Mouse (Mus musculus) lung, postnatal 25 days (tissue): ENCODE results near the gene Nkain2.
"Not testable (repeated sequence)": the region's sequence is repeated elsewhere in the genome, so short reads cannot be mapped to it uniquely, and the experiment has no call there.

Source experiments
- DNase-seq: peaks from one replicate; pipeline ENCODE4 v3.0.0; 2022; ENCODE audit warnings: low spot score

The Nkain2 gene

DNA sequence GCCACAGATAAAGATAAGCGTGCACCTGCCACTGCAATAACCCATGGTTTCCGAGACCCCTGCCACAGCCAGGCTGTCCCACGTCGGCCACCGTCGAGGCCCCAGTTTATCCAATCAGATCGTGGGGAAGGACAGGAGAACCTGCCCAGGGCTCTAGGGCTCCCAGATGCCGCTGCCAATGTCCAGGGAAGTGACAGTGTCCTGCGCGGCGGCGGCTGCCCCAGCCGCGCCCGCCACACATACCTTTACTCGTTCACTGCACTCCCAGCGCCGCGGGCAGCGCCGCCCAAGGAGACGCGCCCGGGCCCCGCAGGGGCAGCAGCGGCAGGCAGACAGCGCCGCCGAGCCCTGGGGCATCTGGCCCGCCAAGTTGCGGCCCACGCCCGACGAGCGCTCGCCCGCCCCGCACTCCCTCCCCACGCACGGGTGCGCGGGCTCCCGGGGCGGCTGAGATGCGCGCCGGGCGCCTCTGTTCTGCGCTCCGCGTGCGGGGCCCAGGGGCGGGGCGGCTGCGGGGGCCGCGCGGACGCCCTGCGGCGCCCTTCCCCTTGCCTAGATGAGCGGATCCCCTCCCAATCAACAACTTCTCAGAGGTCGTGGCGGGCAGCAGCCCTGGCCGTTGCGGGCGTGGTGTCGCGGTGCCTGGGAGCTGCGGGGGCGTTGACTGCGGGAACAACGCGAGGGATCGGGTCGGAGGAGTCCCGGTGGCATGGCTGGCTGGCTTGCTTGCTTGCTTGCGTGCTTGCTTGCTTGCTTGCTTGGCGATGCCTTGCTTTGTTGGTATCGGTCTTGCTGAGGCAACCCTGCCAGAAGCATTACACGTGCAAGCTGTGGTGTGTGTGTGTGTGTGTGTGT lies at the start of gene Nkain2:
Gene Nkain2, minus strand, starts transcription at position 811 of the 855 bp plus-strand sequence.
- DNase-seq, result no peak

GRCm38 (mm10) chr10:32939853-32940252 lies 49.6 kb upstream of the Nkain2 start:
- DNase-seq, result no peak

DNA sequence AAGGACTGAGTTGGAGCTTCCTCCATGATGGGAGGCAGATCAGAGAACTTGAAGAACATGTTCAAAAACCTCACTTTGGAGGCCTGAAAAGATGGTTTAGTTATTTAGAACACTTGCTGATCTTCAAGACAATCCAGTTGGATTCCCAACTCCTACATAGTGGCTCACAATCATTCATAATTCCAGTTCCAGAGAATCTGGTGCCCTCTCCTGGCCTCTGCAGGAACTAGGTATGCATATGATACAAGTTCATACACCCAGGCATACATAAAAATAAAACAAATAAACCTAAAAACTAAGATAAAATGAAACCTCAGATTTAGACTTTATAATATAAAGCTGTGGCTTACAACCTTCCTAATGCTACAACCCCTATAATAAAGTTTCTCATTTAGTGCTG lies 4.8 kb upstream of the Nkain2 start:
- no peak for DNase-seq

DNA sequence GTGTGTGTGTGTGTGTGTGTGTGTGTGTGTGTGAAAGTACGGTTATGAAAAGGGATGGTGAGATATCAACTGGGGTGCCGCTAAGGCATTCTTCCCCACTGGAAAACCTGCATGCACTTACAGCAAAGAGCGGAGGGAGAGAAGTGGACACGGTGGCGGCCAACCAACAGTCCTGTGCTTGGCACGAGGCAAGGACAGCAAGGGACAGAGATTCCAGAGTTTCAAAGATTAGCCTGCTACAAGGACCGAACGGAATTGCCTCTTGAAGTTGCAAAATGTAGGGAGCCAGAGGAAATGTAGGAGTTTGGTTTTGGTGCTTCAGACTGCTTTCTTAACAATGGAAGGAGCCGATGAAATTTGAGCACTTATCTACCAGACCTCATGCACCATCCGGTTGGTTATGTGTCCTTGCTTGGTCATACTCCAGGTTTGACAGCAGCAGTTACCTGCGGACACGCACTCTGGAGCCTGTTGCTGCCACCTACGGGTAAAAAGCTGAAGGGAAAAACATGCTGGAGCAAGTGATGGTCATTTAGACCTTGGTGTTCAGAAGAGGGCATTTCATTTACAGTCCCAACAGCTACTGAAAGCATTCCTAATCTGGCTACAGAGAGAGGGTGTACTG lies 357 bp upstream of the Nkain2 start:
- DNase-seq, result peak; percentile 2

DNA sequence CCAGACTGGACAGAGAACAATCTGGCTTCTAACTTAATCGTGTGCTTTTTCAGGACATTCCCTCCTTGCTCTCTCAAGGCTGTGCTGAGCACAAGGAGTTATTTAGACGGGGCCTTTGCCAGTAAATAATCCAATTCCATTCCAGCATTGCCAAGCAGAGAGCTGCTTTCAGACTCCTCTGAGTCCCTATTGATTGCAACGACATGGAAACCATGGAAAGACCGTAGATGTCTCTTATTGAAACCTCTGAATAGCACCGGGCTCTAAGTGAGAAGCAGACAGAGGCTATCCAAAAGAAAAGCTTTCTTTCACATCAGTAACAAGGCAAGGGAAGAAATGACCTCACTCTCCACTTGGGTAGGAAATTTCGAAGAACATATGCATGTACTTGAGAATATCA lies 8.3 kb downstream of the Nkain2 start:
- no peak for DNase-seq

GRCm38 (mm10) chr10:32870691-32871406 lies 19.4 kb downstream of the Nkain2 start:
- DNase-seq, result no peak

DNA sequence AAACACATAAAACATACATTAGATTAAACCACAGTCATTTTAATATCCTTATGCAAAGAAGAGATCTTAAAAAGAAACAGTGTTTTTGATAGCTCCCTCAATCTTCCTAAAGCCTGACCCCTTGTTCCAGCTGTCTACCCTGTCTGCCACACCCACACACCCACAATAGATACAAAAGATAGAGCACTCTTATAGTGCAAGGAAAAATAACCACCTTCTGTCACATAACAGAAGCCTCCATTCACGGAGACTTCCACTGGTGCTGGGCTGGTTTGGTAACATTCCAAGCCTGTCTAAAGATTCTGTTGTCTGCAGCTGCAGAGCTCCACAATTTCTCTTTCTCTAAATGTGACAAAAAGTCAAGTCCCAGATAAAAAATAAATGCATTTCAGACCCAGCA lies 20.7 kb downstream of the Nkain2 start:
- DNase-seq, result no peak

- DNase-seq, result no peak
Measured at GRCm38 (mm10) chr10:32815210-32815883, 74.9 kb downstream of the Nkain2 start.

DNA sequence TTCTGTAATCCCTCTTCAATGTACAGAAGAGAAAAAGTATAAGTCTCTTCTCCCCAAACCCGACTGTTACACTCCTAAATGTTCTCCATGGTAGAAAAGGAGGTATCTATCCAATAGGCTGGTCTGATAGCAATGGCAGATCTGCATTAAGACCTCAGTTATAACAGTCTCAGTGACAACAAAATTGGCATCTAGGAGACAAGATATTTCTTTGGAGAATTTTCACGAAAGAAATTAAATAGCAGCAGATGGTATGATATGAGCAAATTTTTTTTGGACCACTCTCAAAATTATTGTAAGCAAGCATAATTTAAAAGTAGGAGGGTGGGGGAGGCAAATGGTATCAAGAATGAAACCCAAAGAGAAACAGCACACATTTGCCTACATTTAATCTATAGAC lies 94.0 kb downstream of the Nkain2 start:
- DNase-seq, result no peak

DNA sequence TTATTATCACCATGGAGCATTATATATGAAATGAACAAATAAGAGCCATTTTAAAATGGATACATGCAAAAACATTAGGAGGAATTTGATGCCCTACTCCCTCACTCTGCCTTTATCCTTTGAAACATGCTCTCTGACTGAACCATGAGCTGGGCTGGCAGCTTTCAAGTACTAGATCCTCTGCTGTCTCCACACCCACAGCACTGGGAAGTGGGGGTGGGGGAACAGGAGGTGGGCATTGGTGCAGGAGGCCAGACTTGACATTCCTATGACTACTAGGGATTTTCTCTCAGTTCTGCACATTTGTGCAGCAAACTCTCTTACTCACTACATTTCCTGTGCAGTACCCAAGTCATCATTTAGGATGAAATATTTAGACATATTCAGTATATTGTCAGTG lies 99.7 kb downstream of the Nkain2 start:
- DNase-seq, result no peak

DNA sequence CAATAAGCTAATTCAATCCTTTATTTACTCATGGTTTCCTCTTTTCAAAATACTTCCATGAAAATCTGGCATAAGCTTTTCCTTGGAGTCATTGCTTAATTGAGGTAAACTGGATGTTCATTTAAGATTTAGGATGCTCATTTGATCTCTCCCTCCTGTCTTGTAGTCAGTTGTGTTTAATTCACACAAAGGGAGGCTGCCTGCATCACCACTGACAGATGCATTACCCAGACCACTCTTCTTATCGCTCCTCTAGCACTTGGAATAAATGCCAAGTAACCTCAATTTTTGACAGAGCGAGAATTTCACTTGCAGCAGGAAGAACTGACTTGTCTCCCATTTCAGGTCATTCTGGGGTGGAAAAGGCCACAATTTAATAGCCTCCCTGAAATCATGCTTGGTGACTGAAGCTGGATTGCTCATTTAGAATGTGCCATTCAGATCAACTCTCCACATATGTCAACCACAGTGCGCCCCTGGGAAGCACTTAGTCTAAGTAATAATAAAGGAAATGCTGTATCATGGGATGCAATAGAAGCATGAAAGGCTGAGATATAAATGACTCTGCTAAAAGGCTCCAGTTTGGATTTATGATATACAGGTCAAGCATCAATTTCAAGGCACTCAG lies 107.4 kb downstream of the Nkain2 start:
- DNase-seq, result no peak

GRCm38 (mm10) chr10:32738989-32739388 lies 151.3 kb downstream of the Nkain2 start:
- no peak for DNase-seq

- DNase-seq, result not testable (repeated sequence)
Measured at GRCm38 (mm10) chr10:32706579-32706978, 183.7 kb downstream of the Nkain2 start.

DNA sequence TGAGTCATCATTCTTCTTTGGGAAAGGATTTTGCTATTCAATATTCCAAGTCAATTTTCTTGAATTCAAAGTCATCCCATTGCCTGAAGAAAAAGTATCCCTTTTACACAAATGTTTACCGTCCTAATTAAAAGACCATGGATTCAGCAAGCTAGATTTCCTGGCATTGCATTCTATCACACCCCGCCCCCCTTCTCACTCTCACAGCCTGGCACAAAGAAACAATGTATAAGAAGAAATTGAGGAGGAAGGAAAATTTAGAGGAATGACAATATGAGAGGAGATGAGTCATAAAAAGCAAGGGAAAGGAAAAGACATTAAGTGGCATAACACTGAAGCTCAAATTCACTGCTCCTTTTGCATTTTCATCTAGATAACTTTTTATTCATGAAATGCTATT lies 193.6 kb downstream of the Nkain2 start:
- no peak for DNase-seq

DNA sequence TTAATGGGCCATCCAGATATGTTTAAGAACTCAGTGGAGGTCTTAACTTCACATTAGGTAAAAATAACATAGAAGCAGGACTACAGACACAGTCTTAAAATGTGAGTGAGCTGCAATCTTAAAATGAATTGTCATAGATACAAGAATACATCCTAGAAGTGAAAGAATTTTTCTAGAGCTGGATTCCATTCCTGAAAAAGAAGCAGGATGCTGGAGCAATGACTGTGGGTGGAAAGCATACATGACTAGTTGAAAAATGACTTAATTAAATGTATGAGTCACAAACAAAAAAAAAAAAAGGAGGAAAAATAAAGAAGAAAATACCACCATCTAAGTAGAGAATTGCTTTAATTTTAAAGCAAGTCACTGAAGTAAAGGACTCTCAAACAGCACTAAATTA lies 205.7 kb downstream of the Nkain2 start:
- no peak for DNase-seq

GRCm38 (mm10) chr10:32640256-32640655 lies 250.0 kb downstream of the Nkain2 start:
- DNase-seq, result no peak

GRCm38 (mm10) chr10:32639173-32639572 lies 251.1 kb downstream of the Nkain2 start:
- DNase-seq, result no peak

DNA sequence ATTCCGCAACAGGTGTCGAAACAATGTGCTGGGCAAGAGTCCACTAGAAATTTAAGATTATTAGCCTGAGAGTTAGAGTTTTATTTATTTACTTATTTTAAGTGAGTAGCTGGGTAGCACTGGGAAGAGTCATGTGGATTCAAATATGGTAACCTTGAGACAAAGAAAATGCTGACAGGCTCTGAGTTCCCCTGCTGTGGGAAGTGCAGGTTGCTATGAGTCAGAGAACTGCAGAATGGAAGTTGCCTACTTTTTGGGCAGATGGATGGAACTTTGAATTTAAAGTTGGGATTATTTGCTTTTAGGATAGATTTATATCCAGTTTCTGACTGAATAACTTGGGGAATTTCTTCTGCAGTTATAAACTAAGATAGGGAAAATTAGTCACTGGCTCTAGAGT lies 259.2 kb downstream of the Nkain2 start:
- DNase-seq, result no peak

DNA sequence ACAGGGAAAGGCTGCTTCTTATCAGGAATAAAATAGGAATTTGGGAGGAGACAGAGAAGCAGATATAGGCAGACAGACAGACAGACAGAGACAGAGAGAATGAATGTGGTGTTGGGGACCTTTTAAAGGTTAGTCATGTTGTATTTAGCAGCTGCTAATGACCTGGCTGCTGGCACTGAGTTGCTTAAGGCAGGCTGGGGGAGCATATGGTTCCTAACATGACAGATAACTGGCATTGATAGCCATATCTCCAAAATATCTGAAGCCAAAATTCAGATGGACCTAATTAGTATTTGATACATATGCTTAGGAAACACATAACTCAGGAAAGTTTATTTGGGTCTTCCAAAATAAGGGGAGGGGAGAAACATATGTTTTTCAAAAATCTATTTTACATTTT lies 285.8 kb downstream of the Nkain2 start:
- no peak for DNase-seq

DNA sequence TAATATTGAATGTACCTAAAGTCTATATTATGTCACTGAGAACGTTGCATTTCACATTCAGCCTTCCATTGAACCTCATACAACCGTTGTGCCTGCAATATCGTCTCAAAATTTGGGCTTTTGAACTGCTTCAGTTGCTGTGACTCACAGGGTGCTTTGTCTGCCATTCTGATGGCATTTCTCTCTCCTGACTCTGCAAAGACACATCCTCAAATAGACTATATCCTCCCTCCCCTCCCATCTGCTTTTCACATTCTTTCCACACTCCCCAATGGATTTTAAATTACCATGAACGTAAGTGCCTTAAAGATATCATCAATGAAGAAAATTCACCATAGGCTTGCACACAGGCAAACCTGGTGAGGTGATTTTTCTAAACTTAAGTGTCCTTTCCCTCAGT lies 287.5 kb downstream of the Nkain2 start:
- DNase-seq, result no peak

DNA sequence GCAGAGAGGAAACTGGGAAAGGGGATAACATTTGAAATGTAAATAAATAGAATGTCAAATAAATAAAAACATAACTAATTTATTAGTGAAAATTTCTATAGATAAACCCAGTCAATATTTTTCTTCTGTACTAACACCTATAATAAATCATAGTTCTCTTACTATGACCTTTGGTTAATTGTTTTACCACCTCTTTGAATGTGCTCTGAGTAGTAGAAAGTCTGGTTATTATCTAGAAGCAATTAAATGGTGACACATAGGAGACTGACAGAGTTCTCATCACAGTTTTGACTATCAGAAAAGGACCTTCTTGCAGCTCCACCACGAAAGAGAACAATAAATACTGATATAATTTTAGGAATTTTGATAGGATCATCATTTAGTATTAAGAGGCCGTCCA lies 295.3 kb downstream of the Nkain2 start:
- no peak for DNase-seq

DNA sequence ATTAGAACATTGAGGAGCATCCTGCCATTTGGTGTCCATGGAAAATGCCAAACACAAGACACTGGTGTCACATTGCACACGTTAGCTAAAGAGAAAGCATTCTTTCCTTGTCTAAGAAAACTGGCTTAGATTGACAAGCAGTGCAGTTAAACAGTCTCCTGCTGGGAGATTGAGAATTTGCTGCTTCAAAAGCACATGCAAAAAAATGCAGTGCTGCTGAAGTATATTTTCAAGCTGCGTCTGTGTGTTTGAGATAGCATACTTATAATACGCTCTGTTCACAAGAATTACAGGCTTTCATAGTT lies 313.0 kb downstream of the Nkain2 start:
- DNase-seq, result no peak
